Mouse (Mus musculus): ENCODE data around the gene Slc2a1. TPM values are rescaled to one million over a fixed set of nuclear protein-coding genes. Genes with fewer than 3 reads are reported as not detected.

Gene Slc2a1
- total RNA-seq, 2 experiments from 2014 or later, result 92.2 to 127 TPM

GRCm38 (mm10) chr4:119119354-119119753 lies 10.8 kb downstream of the Slc2a1 start:
- no peak for DNase-seq (ENCODE audit: extremely low spot score in 1 of 2, low spot score in 2 of 2)
- no peak overlapping the region for H3K4me3 ChIP-seq
- intact Hi-C loops (cut with DNase I), result no loop called here
- no peak overlapping the region for H3K27ac ChIP-seq
- TF ChIP-seq CTCF (IDR thresholded peaks at IDR 0.05), result no peak

DNA sequence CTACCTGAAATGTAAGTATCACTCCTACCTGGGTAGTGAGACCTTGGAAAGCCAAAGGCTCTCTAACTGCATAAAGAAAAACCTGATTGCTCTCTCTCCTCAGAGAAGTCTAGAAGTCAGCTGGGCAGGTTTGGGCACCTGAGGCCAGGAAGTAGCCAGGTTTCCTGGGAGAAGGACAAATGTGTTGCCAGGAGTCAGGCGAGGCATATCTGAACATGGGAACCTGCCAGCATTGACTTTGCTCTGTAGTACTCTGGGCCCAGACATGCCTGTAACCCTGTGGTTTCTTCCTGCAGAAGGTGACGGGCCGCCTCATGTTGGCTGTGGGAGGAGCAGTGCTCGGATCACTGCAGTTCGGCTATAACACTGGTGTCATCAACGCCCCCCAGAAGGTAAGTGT lies 11.6 kb downstream of the Slc2a1 start:
- Histone ChIP-seq H3K27ac (no peak overlapping the region), H3K4me3 (no peak overlapping the region)
- no peak for DNase-seq (ENCODE audit: extremely low spot score in 1 of 2, low spot score in 2 of 2)
- no peak for TF ChIP-seq CTCF (IDR thresholded peaks at IDR 0.05)
- intact Hi-C loops (cut with DNase I), result no loop called here

GRCm38 (mm10) chr4:119121249-119121648 lies 12.7 kb downstream of the Slc2a1 start:
- no peak for TF ChIP-seq CTCF (IDR thresholded peaks at IDR 0.05)
- peak; percentile 36 to 50 for DNase-seq (ENCODE audit: extremely low spot score in 1 of 2, low spot score in 2 of 2)
- H3K4me3 ChIP-seq, result no peak overlapping the region
- intact Hi-C loops (cut with DNase I), result no loop called here
- no peak overlapping the region for H3K27ac ChIP-seq

DNA sequence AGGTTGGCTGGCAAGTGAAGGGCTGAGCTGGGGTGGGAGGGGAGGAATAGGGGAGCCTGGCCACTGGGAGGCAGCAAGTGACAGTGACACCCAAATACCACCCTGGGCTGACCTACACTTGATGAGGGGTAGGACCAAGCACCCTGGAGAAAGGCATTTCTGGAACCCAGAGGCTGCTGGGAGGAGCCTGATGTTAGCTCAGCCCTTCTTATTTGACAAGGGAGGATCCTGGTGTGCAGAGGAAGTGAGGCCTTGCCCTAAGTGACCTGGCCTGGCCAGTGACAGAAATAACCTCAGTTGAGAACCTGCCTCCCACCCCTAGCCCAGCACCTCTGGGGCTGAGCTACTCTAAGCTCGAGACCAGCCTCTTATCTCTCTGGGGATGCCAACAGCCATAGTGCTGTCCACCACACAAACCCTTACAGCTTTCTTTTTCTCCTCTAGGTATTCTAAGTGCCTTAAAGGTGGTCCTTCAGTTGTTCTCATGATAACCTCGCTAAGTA lies 16.3 kb downstream of the Slc2a1 start:
- no peak for DNase-seq (ENCODE audit: extremely low spot score in 1 of 2, low spot score in 2 of 2)
- H3K4me3 ChIP-seq, result no peak overlapping the region
- no peak for TF ChIP-seq CTCF (IDR thresholded peaks at IDR 0.05)

GRCm38 (mm10) chr4:119125577-119126270 lies 17.2 kb downstream of the Slc2a1 start:
- intact Hi-C loops (cut with DNase I), result no loop called here
- DNase-seq (ENCODE audit: extremely low spot score in 1 of 2, low spot score in 2 of 2), result no peak

More for the DNA sequence above, 16.3 kb downstream of the Slc2a1 start:
- H3K27ac ChIP-seq, result no peak overlapping the region
- intact Hi-C loops (cut with DNase I), result no loop called here

DNA sequence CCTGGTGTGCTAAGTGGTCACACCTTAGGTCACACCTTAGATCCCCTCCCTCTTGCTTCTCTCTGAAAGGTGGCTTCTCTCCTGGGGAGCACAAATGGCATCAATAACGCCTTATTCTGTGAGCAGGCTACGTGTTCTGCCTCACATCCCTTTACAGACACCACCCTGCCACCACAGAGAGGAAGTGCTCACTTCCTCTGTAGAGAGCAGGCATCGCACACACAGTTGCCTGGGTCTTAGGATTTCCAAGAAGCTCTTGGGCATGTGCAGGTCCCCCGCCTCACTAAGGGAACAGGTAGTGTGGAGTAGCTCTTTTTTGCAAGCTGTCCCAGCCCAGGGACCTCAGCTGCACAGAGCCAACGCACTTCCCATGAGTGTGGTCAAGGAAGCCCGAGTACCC lies 18.7 kb downstream of the Slc2a1 start:
- H3K27ac ChIP-seq, result no peak overlapping the region
- DNase-seq (ENCODE audit: extremely low spot score in 1 of 2, low spot score in 2 of 2), result no peak
- intact Hi-C loops (cut with DNase I), result no loop called here
- TF ChIP-seq CTCF (IDR thresholded peaks at IDR 0.05), result no peak
- H3K4me3 ChIP-seq, result no peak overlapping the region

More at GRCm38 (mm10) chr4:119125577-119126270, 17.2 kb downstream of the Slc2a1 start:
- no peak overlapping the region for H3K27ac ChIP-seq
- TF ChIP-seq CTCF (IDR thresholded peaks at IDR 0.05), result no peak
- no peak overlapping the region for H3K4me3 ChIP-seq

GRCm38 (mm10) chr4:119128547-119128946 lies 20.0 kb downstream of the Slc2a1 start:
- TF ChIP-seq CTCF (IDR thresholded peaks at IDR 0.05), result no peak
- Histone ChIP-seq H3K4me3 (no peak overlapping the region), H3K27ac (no peak overlapping the region; the same call in 1 of the 2 replicates)
- intact Hi-C loops (cut with DNase I), result no loop called here
- no peak for DNase-seq (ENCODE audit: extremely low spot score in 1 of 2, low spot score in 2 of 2)

GRCm38 (mm10) chr4:119129096-119129495 lies 20.6 kb downstream of the Slc2a1 start:
- Histone ChIP-seq H3K4me3 (no peak overlapping the region), H3K27ac (no peak overlapping the region)
- DNase-seq (ENCODE audit: extremely low spot score in 1 of 2, low spot score in 2 of 2), result no peak
- TF ChIP-seq CTCF (IDR thresholded peaks at IDR 0.05), result no peak
- intact Hi-C loops (cut with DNase I), result no loop called here

GRCm38 (mm10) chr4:119131189-119131910 lies 22.8 kb downstream of the Slc2a1 start:
- H3K4me3 ChIP-seq, result no peak overlapping the region
- TF ChIP-seq CTCF (IDR thresholded peaks at IDR 0.05), result no peak
- intact Hi-C loops (cut with DNase I), result no loop called here
- no peak overlapping the region for H3K27ac ChIP-seq
- no peak for DNase-seq (ENCODE audit: extremely low spot score in 1 of 2, low spot score in 2 of 2)

GRCm38 (mm10) chr4:119133306-119133705 lies 24.8 kb downstream of the Slc2a1 start:
- no peak for DNase-seq (ENCODE audit: extremely low spot score in 1 of 2, low spot score in 2 of 2)
- no peak overlapping the region for H3K4me3 ChIP-seq
- intact Hi-C loops (cut with DNase I), result no loop called here
- no peak for TF ChIP-seq CTCF (IDR thresholded peaks at IDR 0.05)
- no peak overlapping the region for H3K27ac ChIP-seq

DNA sequence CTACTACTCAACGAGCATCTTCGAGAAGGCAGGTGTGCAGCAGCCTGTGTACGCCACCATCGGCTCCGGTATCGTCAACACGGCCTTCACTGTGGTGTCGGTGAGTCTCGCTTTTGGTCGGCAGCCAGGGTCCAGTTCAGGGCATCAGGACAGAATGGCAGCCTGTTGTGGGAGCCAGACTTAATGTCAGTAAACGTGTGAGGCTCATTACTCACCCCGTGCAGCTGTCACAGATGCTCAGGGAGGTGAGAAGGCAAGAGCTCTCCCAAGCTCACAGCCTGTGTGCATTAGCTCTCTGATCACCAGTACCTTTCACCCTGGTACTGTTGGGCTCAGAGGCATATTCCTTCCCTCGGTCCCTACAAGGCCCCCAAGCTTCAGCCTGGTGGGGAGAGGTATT lies 25.3 kb downstream of the Slc2a1 start:
- no peak for TF ChIP-seq CTCF (IDR thresholded peaks at IDR 0.05)
- no peak for DNase-seq (ENCODE audit: extremely low spot score in 1 of 2, low spot score in 2 of 2)
- H3K4me3 ChIP-seq, result no peak overlapping the region
- intact Hi-C loops (cut with DNase I), result no loop called here
- no peak overlapping the region for H3K27ac ChIP-seq

DNA sequence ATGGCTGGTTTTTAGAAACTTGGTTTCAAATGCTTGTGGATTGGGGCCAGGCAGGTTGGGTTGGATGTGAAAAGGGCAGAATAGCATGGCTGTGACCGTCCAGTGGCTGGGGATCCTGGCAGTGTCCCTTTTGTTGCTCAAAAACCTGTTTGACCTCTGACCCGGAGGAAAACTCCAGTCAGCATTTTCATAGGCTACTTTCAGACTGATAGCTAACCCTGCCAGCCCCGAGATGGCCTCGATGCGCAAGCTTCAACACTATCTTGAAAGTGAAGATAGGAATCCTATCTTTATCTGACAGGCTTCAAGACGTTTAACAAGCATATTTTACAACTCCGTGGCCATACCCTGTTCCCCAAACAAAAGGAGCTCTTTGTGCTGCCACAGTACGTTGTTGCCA lies 28.8 kb downstream of the Slc2a1 start:
- intact Hi-C loops (cut with DNase I), result no loop called here
- H3K4me3 ChIP-seq, result no peak overlapping the region
- no peak for DNase-seq (ENCODE audit: extremely low spot score in 1 of 2, low spot score in 2 of 2)
- no peak for TF ChIP-seq CTCF (IDR thresholded peaks at IDR 0.05)
- no peak overlapping the region for H3K27ac ChIP-seq

Measured in left cerebral cortex, adult 2 months (tissue).